In the genomic region with DNA sequence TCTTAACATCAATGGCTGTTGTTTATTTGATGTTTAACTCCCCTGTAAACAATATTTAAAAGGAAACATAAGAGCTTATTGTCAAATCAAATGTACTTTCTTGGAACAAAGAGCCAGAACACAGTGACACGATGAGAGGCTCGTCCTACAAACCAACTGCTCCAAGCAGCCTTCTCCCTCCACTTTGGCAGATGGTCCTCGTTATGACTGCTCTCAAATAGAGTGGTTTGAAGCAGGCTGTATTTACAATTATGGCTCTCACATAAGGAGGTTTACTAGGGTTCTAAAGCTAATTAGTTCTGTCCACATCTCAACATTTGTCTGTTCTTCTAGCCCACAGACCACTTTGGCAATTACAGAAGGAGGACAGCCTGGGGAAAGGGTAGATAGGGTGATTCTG, we compare ENCODE assay signal across 15 mouse cellular contexts.
DNase-seq lines count a peak whose midpoint lies in the region; ATAC-seq lines count a peak whose summit lies in the region.
"Had no signal": no experiment of that assay in that cellular context is flagged by ENCODE, and none has a peak within 500 bp of the region (broad histone marks: within the 10 kb centered on the region; RNA-seq: fewer than 3 reads in every experiment).

No protein-coding gene starts in this region.

- H3K9ac ChIP-seq in hindbrain, embryonic 11.5 days (ENCODE audit: low read depth, low read length): no peak overlapping the region
- no peak overlapping the region for H3K9ac ChIP-seq in hindbrain, embryonic 16.5 days (ENCODE audit: low read depth, low read length)
- H3K9ac ChIP-seq: liver, embryonic 13.5 days; neural tube, embryonic 15.5 days had no signal

- H3K9me3 ChIP-seq in hindbrain, embryonic 11.5 days (ENCODE audit: control insufficient read depth, low read length): no peaks in the 10 kb centered on the region
- no peaks in the 10 kb centered on the region for H3K9me3 ChIP-seq in hindbrain, embryonic 16.5 days (ENCODE audit: control insufficient read depth, low read length)
- H3K9me3 ChIP-seq: liver, embryonic 13.5 days; neural tube, embryonic 15.5 days had no signal

- no peak for ATAC-seq in hindbrain, embryonic 11.5 days (ENCODE audit: low FRiP score)
- no peak for ATAC-seq in hindbrain, embryonic 16.5 days
- ATAC-seq: inflammation-experienced regulatory T-cells, adult 6 months had no signal

- no peak overlapping the region for H3K27ac ChIP-seq in hindbrain, embryonic 11.5 days (ENCODE audit: low read depth, low read length)
- no peak overlapping the region for H3K27ac ChIP-seq in hindbrain, embryonic 16.5 days (ENCODE audit: low read depth, low read length)
- H3K27ac ChIP-seq: kidney, postnatal 0 days; liver, embryonic 13.5 days; neural tube, embryonic 15.5 days had no signal

- no peaks in the 10 kb centered on the region for H3K27me3 ChIP-seq in hindbrain, embryonic 11.5 days (ENCODE audit: control insufficient read depth, insufficient read depth, low read length)
- no peaks in the 10 kb centered on the region for H3K27me3 ChIP-seq in hindbrain, embryonic 16.5 days (replicated peaks; ENCODE audit: control insufficient read depth, insufficient read depth, low read length)
- H3K27me3 ChIP-seq: liver, embryonic 13.5 days; neural tube, embryonic 15.5 days had no signal

- WGBS in hindbrain, embryonic 11.5 days: 46% methylated on average over 3 of the region's 3 CpGs
- WGBS in hindbrain, embryonic 16.5 days: 43% methylated on average over 3 of the region's 3 CpGs

- peak; percentile 5 for DNase-seq in hindbrain, embryonic 11.5 days (ENCODE audit: low spot score)
- DNase-seq in right cerebral cortex, postnatal 10 days (ENCODE audit: low spot score in 2 of 2): peak; percentile 26 to 41
- DNase-seq in right cerebral cortex, postnatal 36 days (ENCODE audit: low spot score in 2 of 2): no peak
- peak; percentile 35 to 79 for DNase-seq in layer of hippocampus, adult 18-20 months (ENCODE audit: low spot score in 2 of 2)
- peak; percentile 21 for DNase-seq in telencephalon, adult 2 months (ENCODE audit: low read depth, low spot score)
- no peak for DNase-seq in urinary bladder, postnatal 10 days (ENCODE audit: low spot score)
- no peak for DNase-seq in adrenal gland, adult 8-10 months
- DNase-seq: adrenal gland, postnatal 14 days; liver, embryonic 13.5 days; right cerebral cortex, postnatal 14 days; thymus, adult 2 months had no signal

- H3K4me3 ChIP-seq in hindbrain, embryonic 11.5 days (ENCODE audit: low read depth, low read length): no peak overlapping the region
- H3K4me3 ChIP-seq in hindbrain, embryonic 16.5 days (ENCODE audit: low read length): no peak overlapping the region
- H3K4me3 ChIP-seq: liver, embryonic 13.5 days; neural tube, embryonic 15.5 days had no signal

- no peak overlapping the region for H3K4me2 ChIP-seq in hindbrain, embryonic 11.5 days (replicated peaks; ENCODE audit: low read depth, low read length)
- H3K4me2 ChIP-seq in hindbrain, embryonic 16.5 days (ENCODE audit: low read length): no peak overlapping the region
- H3K4me2 ChIP-seq: liver, embryonic 13.5 days; neural tube, embryonic 15.5 days had no signal

- H3K36me3 ChIP-seq in hindbrain, embryonic 11.5 days (ENCODE audit: control insufficient read depth, insufficient read depth, low read length): no peaks in the 10 kb centered on the region
- H3K36me3 ChIP-seq in hindbrain, embryonic 16.5 days (ENCODE audit: control insufficient read depth, insufficient read depth, low read length): no peaks in the 10 kb centered on the region
- H3K36me3 ChIP-seq: liver, embryonic 13.5 days; neural tube, embryonic 15.5 days had no signal

- no peaks in the 10 kb centered on the region for H3K4me1 ChIP-seq in hindbrain, embryonic 11.5 days (replicated peaks; ENCODE audit: control insufficient read depth, insufficient read depth, low read length)
- H3K4me1 ChIP-seq in hindbrain, embryonic 16.5 days (ENCODE audit: control insufficient read depth, insufficient read depth, low read depth, low read length): no peaks in the 10 kb centered on the region
- H3K4me1 ChIP-seq: liver, embryonic 13.5 days; neural tube, embryonic 15.5 days had no signal

Comparison
In these comparisons a context has a peak if more than half of its experiments do, and no peak if none do; other contexts are left out.
1. DNase-seq: peak in hindbrain, embryonic 11.5 days (single experiment), right cerebral cortex, postnatal 10 days (2 of 2), layer of hippocampus, adult 18-20 months (2 of 2) and telencephalon, adult 2 months (single experiment); none in right cerebral cortex, postnatal 36 days (0 of 2), urinary bladder, postnatal 10 days (single experiment) and adrenal gland, adult 8-10 months (single experiment).